Mouse (Mus musculus) T-cell, adult 2 months (primary cell): Measurements from ENCODE around the gene Rps27.

Source experiments
- DNase-seq: peaks from one replicate; pipeline ENCODE4 v3.0.0; 2022; ENCODE audit warnings: low spot score

The Rps27 gene

GRCm38 (mm10) chr3:90183581-90183980, 29.9 kb downstream of the Rps27 start:
- no peak for DNase-seq

DNA sequence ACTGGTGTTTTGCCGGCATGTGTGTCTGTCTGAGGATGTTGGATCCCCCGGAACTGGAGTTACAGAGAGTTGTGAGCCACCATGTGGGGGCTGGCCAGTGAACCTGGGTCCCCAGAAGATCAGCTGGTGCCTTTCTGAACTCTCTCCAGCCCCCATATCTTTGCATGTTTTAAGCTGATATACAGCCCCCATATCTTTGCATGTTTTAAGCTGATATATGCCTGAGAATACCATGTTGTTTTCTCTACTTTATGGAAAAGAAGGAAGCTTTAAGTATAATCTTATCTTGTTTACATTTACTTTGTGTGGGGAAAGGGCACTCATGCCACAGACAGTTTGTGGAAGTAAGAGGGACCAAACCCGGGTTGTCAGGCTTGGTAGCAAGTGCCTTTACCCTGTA, 33.9 kb downstream of the Rps27 start:
- no peak for DNase-seq
